Mouse (Mus musculus) left cerebral cortex, adult 2 months (tissue): ENCODE measurements at regions not wholly inside any gene's neighbourhood (a gene's known extent, or its start where the extent isn't known, plus 50 kb on each side); places are given as distances from the start of the nearest gene placed in this dataset.
A peak's percentile ranks its signal among the peaks of the same experiment; 100 is the strongest.

Experiments
- DNase-seq, 2 experiments: peaks; one replicate each; pipeline ENCODE4 v3.0.0; 2021 to 2022; ENCODE audit warnings: low spot score in 2 of 2, mixed read lengths in 1 of 2; ENCODE audit errors: extremely low spot score in 1 of 2
- H3K27ac ChIP-seq: fragments of 200-600 bp; 2 replicates; pipeline ENCODE4 v1.8.1; 2022
- H3K4me3 ChIP-seq: fragments of 200-600 bp; 2 replicates; pipeline ENCODE4 v1.8.1; 2022
- CTCF ChIP-seq: fragments of 200-600 bp; IDR thresholded peaks from 2 replicates; pipeline ENCODE4 v1.8.1; 2022; ENCODE audit warnings: antibody characterized with exemption, mild to moderate bottlenecking, moderate library complexity
- intact Hi-C: fragments of 180-260 bp; cut with DNase I; formaldehyde crosslinking; loops from one replicate; pipeline ENCODE4 v1.15.1; 2025

DNA sequence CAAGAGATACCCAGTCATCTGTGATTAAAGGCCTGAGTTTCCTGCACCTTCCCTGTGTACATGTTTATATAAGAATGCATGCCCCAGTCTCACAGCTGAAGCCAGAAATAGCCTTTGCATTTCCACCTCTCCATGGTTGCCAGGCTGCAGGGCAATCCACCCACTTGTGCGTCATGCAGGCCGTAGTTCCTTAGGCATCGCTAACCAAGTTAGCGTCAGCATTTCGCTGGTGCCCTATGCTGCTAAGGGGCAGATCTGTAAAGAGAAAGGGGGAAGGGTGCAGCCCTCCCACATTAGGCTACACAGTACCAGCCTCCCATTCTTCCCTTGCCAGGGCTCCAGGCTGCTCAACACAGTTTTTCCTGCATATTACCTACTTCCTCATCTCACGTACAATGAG, 155.6 kb upstream of the Actbl2 start:
- Histone ChIP-seq H3K27ac (peak overlapping the region; percentile 84), H3K4me3 (no peak overlapping the region)
- peak; percentile 47 to 64 for DNase-seq
- no peak for TF ChIP-seq CTCF
- intact Hi-C loops, result loop anchor here (1.0 to 10.0 kb wide), 6 partner anchors 48 to 707 kb away; no protein-coding TSS in a partner anchor

DNA sequence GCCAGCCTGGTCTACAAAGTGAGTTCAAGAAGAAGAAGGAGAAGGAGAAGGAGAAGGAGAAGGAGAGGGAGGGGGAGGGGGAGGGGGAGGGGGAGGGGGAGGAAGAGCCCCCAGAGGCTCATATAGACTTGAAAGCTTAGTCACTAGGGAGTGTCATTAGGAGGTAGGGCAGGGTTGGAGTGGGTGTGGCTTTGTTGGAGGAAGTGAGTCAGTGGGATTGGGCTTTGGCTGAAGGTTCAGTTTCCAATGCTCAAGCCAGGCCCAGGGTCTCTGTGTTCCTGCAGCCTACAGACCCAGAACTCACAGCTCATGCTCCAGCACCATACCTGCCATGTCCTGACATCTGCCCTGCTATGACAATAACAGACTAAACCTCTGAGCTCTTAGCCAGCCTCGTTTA, 154.4 kb upstream of the Actbl2 start:
- no peak overlapping the region for H3K27ac ChIP-seq
- no peak for DNase-seq
- TF ChIP-seq CTCF, result no peak
- intact Hi-C loops, result loop anchor here (5.0 kb wide), 2 partner anchors 297 to 473 kb away; no protein-coding TSS in a partner anchor
- no peak overlapping the region for H3K4me3 ChIP-seq

DNA sequence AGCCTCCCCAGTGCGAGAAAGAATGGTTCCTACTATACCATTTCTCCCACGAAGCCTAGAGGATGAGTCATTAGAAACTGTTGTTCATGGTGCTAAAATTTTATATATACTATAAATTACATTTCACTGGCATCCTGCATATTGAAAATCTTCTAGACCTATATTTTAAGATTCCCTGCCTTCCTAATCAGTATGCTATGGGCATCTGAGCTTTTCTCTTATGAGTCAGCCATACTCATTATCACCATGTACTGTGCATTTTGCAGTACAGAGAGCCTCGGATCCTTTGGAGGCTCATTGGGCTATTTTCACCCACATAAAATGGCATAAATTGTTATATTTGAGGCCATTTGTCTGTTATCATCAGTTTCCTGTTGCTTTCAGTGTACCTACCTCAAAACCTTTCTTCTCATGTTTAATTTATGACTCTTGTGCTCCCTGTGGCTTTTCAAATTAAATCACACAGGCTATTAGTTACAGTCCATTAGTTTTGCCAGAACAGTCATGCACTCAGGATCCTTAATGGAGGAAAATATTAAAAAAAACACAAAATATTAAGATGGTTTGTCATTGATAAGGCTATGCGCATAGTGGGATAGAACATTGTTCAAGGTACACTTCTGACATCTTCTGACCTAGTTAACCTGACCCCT, 150.1 kb upstream of the Actbl2 start:
- DNase-seq, result no peak
- intact Hi-C loops, result loop anchor here (5.0 kb wide), 2 partner anchors 293 to 477 kb away; no protein-coding TSS in a partner anchor

DNA sequence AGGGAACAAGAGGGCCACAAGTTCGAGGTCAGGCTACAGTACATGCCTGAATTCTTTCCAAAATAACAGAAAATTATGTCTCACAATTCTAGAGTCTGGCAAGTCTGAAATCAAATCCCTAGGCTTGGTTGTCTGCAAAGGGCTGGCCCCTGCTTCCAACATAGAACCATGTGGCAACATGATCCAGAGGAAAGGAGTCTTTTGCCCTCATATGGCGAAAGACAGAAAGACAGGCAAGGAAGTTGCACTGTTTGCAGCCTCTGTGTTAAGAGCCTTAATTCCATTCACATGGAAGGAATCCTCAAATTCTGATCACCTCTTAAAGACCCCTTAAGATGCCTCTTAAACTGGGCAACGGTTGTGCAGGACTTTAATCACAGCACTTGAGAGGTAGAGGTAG, 123.7 kb upstream of the Actbl2 start:
- intact Hi-C loops, result no loop called here
- no peak; the same call in 1 of the 2 replicates for TF ChIP-seq CTCF
- no peak for DNase-seq
- no peak overlapping the region for H3K27ac ChIP-seq
- no peak overlapping the region for H3K4me3 ChIP-seq

More for the DNA sequence above, 150.1 kb upstream of the Actbl2 start:
- TF ChIP-seq CTCF, result no peak
- Histone ChIP-seq H3K27ac (peak overlapping the region; percentile 55; the same call in 1 of the 2 replicates), H3K4me3 (no peak overlapping the region)

DNA sequence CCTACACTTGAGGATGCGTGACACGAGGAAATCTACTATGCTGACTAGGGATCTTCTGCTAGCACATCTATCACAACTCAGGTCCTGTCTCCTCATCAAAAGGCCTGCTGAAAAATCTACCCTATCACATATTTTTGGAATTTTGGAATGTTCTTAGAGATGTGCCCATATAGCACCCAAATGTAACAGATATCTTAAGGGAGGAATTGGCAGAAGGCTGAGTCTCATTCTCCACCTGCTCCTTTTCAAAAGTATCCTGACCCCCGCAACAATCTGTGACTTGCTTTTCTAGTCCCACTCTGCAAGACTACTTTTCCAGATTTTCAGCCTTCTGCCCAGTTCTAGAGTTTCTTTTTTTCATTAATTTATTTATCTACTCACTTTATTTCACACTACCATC, 118.4 kb upstream of the Actbl2 start:
- intact Hi-C loops, result no loop called here
- TF ChIP-seq CTCF, result no peak
- H3K27ac ChIP-seq, result no peak overlapping the region
- DNase-seq, result no peak
- H3K4me3 ChIP-seq, result no peak overlapping the region

DNA sequence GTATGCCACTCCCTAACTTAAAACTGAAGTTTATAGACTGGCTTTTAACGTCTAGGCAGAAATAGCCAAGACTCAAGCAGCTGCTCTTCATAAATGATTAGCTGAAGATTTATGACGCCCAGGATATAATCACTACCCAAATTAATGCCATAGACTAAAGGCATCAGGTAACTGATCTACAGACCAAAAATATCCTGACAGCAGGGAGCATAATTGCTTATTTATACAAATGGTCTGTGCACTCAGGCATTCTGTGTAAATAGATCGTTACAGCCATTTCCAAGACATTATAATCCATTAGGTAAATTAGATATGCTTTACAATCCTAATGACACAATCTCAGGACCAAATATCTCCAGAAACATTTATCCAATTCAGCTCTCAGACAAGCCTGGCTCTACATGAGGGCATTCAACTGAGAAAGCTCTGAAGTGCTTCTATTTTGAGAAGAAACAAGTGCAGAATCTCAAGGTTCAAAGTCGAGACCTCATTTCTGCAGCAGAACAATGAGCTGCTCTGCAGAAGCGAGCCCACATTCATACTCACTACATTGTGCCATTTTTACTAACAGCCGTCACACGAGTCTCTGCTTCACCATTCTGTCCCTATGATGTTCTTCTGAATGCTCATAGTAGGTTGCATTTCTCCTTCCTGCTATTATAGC, 111.9 kb upstream of the Actbl2 start:
- intact Hi-C loops, result loop anchor here (5.0 to 10.0 kb wide), 2 partner anchors 89 to 272 kb away; no protein-coding TSS in a partner anchor
- DNase-seq, result no peak

DNA sequence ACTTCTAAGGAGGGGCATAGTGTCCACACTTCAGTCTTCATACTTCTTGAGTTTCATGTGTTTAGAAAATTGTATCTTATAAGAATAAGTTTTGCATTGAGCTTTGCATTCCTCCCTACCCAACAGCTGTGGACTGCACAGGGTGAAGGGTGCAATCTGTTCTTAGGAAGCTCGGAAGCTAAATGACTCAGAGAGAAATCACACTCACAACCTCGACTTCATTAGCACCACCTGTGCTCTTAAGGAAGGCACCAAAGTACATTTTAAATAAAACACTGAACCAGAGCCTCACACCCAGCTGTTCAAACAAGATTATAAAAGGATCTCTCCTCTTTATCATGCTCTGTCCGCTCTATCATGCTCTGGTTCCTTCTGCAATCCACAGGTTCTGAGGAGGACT, 110.1 kb upstream of the Actbl2 start:
- intact Hi-C loops, result loop anchor here (5.0 to 10.0 kb wide), 3 partner anchors 47 to 270 kb away; no protein-coding TSS in a partner anchor

More for the DNA sequence above, 111.9 kb upstream of the Actbl2 start:
- Histone ChIP-seq H3K4me3 (no peak overlapping the region), H3K27ac (0 out of 2 replicates have a peak overlapping the region, but pooled peaks have one; percentile 9)
- no peak for TF ChIP-seq CTCF

DNA sequence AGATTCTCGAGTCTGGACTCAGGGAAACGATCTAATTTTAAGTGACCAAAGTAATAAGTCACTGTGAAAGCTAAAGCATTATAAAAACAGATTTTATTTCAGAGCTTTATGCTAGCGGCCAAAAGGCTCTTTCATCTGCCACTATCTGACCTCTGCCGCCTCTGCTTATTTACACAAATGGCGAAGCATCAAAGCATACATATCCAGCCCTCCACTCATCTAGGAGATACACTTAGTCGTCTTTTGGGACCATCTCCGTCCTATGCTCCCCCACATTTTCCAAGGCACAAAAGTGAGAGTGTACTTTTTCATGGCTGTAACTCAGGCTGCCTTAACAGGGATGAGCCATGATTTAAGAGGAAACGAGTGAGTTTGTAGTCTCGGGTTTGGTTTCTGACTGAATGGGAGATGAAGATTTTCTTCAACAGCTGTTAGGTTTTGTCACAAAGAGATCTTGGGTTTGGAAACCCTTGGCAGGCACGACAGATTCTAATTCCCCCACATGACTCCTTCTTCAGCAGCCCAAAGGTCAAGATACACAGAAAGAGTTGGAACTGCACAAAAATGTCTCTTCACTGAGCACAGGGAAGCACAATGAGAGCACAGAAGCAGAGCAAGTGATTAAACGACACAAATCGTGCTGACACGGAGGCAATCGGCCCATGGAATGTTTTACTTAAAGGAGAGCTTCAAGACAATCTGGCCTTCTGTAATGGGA, 96.7 kb upstream of the Actbl2 start:
- Histone ChIP-seq H3K4me3 (no peak overlapping the region), H3K27ac (no peak overlapping the region)
- TF ChIP-seq CTCF, result no peak
- DNase-seq, result no peak
- intact Hi-C loops, result no loop called here

More for the DNA sequence above, 110.1 kb upstream of the Actbl2 start:
- no peak overlapping the region for H3K4me3 ChIP-seq
- H3K27ac ChIP-seq, result peak overlapping the region; percentile 53
- TF ChIP-seq CTCF, result no peak
- DNase-seq, result no peak

DNA sequence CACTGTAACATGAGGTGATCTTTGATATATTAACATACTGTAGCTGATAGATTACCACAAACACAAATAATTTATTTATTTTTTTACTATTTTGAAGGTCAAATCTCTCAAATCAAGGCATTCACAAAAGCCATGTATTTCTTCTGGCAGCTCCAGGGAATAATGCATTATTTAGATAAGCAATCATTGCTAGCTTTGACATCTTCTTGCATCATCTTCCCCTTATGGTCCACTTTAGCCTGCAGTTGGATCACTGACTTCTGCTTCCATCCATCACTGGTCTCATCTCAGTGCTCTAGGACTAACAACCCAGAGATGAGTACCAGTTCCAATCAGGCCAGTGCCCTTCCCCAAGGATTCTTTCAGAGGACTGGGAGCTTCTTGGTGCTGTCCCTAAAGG, 95.3 kb upstream of the Actbl2 start:
- H3K27ac ChIP-seq, result no peak overlapping the region
- DNase-seq, result no peak
- H3K4me3 ChIP-seq, result no peak overlapping the region
- TF ChIP-seq CTCF, result no peak
- intact Hi-C loops, result no loop called here

DNA sequence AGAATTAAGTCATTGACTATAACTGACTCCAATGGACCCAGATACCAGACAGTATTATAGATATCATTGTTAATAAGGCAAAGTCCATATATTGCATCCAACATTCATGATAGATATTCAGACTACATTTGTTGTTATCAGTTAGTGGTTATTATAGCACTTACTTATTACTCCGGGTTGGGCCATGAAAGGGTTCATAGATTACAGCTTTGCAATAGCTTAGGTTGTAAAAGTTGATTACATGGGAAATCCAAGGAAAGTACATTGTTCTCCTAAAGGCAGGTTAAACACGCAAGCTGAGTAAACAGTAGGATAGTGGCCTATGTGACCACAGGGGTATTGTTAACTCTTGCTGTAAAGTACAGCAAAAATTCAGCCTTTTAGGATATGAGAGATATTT, 89.3 kb upstream of the Actbl2 start:
- H3K4me3 ChIP-seq, result no peak overlapping the region
- TF ChIP-seq CTCF, result no peak
- DNase-seq, result no peak
- no peak overlapping the region for H3K27ac ChIP-seq
- intact Hi-C loops, result no loop called here

DNA sequence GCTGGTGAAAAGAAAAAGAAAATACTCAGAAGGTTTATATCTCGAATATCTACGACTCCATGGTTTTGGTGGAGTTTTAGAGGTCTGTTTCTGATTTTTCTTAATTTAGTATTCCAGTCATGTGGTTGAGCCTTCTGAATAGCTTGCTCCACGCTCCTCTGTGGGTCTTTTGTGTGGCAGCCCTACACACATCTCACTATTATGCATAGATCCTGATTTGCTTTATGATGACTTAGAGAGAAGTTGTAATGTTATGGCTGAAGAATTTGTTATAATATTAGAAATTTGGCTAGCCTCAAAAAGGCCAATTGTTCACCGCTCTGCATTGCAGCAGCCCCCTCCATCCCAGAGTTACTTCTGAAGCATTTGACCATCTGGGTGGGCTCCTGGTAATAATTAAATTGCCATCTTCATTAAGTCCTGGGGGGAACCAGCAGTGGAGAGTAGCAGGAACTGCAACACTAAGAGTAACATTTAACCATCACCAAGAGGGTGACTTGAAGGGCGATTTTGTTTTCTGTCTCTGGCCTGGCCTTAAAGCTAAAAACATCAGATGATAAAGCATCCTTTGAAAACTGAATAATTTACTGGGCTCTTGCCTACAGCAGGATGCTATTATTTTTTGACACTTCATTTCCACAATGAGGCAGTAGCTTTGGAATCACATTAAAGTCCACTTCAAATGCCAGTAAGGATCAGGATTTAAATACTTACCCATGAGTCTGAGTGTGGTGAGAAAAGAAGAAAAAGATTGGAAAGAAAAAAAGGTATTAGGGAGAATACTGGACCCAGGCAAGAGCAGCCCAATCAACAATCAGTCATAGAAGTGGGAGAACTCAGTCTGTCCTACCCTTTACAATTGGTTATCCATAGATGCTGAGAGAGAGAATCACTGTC, 84.3 kb upstream of the Actbl2 start:
- no peak for TF ChIP-seq CTCF
- DNase-seq, result no peak
- intact Hi-C loops, result no loop called here
- no peak overlapping the region for H3K4me3 ChIP-seq
- no peak overlapping the region for H3K27ac ChIP-seq
